Mouse (Mus musculus) adipocyte (in vitro differentiated cells): ENCODE data around the gene Slc25a12.

Experiments used
- DNase-seq: peaks from one replicate; pipeline ENCODE4 v3.0.0-alpha.2; 2016; ENCODE audit warnings: low spot score

Gene Slc25a12

DNA sequence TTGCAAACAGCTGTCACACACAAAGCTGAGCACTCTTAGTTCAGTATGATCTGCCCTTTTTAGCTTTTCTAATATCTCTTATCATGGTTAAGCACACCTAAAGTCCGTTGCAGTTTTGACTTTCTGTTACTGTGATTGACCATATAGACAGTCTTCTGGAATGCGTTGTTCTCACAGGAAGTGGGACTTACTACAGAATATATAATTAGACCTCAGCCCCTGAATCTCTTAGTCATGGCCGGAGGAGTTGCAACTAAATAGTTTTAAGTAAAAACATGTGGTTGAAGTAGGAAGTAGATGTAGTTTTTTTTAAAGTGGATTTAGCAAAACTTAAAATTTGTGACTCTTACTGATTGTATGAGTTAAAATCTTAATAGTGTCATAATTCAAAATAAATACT lies 119.5 kb downstream of the Slc25a12 start:
- DNase-seq, result no peak

DNA sequence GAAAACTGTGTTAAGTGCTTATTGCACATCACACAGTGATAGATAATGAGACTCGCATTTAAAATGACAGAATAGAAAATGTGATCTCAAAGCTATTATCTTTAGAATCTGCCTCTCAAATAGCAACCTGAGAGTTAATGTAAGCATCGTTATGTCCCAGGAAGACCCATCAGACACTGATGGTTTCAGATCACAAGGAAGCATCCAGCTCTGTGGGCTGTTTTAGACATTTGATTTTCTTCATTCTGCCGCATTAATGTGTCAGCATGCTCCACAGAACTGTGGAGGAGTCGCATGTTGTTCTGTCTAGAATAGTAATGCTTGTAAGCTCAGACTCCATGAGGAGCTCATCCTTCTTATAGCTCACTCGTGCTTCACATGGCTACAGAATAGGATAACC lies 121.5 kb downstream of the Slc25a12 start:
- no peak for DNase-seq

DNA sequence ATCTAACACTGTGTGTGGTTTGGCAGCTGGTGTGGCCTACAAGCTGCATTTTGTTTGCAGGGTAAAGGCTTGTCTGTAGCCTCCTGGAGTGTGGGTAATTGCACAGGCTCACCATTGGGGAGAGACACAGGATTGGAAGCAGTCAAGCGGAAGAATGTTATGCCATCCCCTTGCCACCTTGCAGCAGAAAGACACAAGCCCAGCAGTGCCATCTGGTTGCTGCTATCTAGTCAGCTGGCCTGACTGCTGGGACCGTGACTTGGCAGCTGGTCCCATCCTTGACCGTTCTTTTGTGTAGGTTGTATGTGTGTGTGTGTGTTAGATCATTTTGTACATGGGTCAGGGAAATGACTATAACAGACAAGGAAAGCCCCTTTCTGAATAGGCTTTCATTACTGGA lies 122.1 kb downstream of the Slc25a12 start:
- DNase-seq, result peak; percentile 18

DNA sequence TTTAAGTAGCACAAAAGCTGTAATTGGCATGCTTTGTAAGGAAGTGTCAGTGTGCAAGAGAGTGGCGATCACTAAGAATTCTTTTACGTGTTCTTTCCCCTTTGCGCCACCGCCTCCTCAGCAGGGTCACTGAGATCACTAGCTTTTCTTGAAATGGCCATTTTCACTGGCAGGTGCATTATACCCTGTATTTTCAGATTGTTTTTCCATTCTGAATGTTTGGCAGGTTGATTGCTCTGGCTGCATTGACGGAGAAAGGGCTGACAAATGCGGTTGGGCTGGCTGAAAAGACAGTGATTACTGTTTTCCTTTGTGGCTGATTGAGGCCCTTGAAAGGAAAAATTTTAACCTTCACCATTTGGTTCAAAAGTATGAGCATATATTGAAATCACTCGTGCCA lies 122.7 kb downstream of the Slc25a12 start:
- no peak for DNase-seq

DNA sequence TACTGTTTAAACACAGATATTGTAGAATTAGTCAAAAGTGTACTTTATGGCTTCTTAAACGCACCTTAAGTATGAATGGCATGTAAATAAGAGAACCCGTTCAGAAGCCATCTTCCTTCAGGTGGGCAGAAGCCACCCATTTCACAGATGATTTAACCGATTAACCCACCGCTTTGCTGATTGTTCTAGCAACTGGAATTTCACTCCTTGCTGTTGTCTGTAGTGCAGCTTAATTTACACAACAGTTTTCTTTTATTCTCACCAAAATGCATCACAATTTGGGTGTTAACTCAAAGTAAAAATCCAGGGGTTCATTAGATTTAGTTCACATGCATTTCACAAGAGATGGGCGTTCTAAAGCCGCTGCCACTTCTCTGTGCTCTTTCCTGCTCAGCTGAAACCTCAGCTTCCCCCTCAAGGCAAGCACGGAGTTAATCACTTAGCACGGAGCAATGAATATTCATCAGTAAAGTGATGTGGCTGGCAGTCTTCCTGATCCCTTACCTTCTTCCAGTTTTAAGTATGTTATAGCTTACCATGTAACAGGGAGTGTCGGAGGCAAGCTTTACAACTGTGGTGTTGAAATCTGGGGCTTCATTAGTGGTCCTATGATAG lies 124.4 kb downstream of the Slc25a12 start:
- DNase-seq, result no peak

DNA sequence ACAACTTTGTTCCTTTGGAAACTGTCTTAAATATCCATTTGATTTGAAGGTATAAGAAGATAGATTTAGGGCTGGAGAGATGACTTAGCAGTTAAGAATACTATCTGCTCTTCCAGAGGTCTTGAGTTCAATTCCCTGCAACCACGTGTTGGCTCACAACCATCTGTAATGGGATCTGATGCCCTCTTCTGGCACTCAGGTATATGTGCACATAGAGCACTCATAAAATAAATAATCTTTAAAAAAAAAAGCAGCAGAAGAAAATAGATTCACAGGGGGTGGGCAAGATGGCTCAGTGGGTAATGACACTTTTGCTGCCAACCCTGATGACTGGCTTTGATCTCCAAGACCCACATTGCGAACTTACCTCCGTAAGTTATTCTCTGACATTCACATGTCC lies 125.4 kb downstream of the Slc25a12 start:
- DNase-seq, result no peak

DNA sequence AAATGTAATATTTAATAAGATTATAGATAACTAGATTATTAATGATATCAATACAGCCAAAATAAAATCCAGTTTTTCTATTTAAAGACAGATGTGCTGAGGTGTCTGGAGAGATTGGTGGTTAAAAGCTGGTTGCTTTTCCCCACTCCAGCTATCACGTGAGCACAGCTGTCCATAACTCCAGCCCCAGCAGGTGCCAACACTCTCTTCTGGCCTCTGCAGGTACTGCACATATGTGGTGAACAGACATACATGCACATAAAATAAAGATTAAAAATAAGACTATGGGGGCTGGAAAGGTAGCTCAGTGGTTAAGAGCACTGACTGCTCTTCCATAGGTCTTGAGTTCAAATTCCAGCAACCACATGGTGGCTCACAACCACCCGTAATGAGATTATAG lies 126.0 kb downstream of the Slc25a12 start:
- no peak for DNase-seq

DNA sequence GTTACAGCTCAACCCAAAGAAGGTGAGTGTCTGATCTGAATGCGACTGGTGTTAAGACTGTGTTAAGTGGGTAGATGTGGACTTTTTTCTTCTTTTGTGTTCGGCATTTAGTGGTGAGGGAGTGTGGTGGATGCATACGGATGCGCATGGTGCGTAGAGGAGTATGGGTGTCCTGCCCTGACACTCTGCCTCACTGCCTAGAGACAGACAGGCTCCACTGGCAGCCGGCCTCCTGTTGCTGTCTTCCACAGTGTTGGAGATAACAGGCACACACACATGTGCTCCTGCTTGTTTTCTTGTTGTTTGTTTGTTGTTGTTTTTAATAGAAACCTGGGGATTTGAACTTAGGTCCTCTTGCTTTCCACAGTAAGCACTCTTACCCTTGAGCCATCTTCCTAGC lies 131.5 kb downstream of the Slc25a12 start:
- DNase-seq, result no peak

DNA sequence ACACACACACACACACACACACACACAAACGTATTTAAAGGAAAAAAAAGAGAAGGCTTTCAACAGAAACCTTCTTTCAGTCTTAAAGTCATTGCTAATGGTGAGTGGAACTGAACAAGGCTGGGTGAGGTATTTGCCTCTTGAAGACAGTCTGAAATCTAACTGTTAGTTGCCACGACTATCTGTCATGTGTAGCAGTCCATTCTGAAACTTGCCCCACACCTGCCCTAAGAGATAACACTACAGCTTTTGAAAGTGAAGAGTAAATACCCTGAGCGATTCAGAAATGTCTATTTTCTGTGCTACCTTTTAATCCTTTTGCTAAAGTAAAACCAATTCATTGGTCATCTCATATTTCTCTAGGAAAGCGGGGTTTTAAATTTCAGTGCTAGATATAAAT lies 132.1 kb downstream of the Slc25a12 start:
- no peak for DNase-seq

DNA sequence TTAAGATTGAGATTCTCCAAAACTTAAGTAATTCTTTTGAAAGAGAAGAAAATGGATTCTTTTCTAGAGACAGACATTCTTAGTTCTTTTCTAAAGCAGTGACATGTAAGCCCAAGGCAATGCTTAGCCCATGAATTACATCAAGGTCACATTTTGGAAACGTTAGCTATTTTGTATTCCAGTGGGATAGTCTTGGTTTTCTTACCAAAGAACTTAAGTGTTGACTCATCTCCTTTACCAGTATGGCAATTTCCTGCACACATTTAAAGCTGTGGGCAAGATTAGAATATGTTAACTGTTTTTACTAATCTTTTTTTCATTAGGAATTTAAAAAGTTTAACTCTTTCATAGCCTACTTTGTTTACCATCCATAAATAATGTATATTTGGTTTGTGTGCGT lies 134.6 kb downstream of the Slc25a12 start:
- DNase-seq, result no peak

DNA sequence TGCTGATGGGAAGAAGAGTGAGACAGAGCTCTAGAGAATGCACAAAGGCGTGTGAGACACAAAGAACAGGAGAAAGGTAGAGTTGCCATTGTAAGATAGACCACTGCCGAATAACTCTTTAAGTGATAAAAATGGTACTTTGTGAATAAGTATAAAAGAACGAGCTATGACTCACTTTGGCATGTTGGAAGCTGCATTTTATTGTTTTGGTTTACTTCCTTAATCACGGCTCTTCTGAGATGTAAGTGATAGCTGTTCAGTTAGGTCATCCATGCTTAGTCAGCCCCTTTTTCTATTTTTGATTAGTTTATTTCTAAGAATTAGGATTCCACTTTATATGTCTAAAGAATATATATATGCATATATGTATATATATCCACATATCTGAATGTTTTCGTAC lies 135.6 kb downstream of the Slc25a12 start:
- DNase-seq, result no peak

DNA sequence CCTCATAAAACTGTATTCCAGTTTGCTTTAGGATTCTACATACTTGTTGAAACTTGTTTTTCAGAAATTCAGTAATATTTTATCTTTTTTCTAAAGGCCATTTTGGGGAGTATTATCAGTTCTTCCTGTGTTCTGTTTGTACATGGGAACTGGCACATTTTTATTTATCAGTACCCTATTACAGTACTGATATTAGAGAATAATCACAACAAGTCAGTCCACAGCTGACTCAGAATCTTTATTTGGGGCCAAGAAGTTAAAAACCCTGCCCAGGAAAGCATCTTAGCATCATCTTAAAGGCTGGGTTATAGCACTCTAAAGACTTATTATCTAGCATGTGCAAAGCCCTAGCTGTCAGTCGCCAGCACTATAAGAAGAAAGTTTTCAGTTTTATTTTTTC lies 137.9 kb downstream of the Slc25a12 start:
- DNase-seq, result no peak

DNA sequence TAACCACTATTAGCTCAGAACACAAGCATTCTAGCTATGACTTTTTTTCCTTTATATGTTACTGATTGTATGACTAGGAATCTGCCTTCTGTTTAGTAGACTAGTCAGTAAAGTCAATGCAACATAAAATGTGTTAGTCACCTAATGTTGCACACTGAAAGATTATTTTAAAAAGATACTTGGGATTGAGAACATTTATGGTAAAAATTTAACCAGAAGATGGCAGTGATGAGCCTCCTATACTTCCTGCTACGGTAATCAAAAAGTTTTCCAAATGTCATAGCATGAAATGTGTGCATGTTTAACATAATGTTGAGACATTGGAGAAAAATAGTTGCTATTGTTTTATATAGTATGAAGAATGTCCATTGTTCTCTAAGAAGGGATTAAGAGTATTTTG lies 140.2 kb downstream of the Slc25a12 start:
- peak; percentile 28 for DNase-seq
